In genomic region chr7:80180202-80180601, GRCm38 (mm10) we compare ENCODE assay signal across 22 mouse cellular contexts. TPM values are rescaled to one million over a fixed set of nuclear protein-coding genes. Genes with fewer than 3 reads are reported as not detected.
DNase-seq lines count a peak whose midpoint lies in the region; ATAC-seq and TF ChIP-seq lines count a peak whose summit lies in the region.
"Had no signal": no experiment of that assay in that cellular context is flagged by ENCODE, and none has a peak within 500 bp of the region (broad histone marks: within the 10 kb centered on the region; RNA-seq: fewer than 3 reads in every experiment).

No protein-coding gene starts in this region.

- no peaks in the 10 kb centered on the region for H3K36me3 ChIP-seq in spleen, adult 2 months (ENCODE audit: control insufficient read depth, insufficient read depth, low read length)
- H3K36me3 ChIP-seq in CH12.LX (replicated peaks in 1 of 2; ENCODE audit: control insufficient read depth in 1 of 2, insufficient read depth in 1 of 2, low read length in 1 of 2), result no peaks in the 10 kb centered on the region
- no peaks in the 10 kb centered on the region for H3K36me3 ChIP-seq in hindbrain, postnatal 0 days (ENCODE audit: insufficient read depth, low read length)
- H3K36me3 ChIP-seq: embryonic facial prominence, embryonic 13.5 days; embryonic facial prominence, embryonic 15.5 days; forebrain, embryonic 10.5 days; forebrain, embryonic 12.5 days had no signal

- TF ChIP-seq EP300 in CH12.LX (IDR thresholded peaks at IDR 0.05; ENCODE audit: low read length), result no peak

- 63% methylated on average over 3 of the region's 3 CpGs for WGBS in spleen, adult 2 months
- 70% methylated on average over 3 of the region's 3 CpGs for WGBS in hindbrain, postnatal 0 days

- H3K27ac ChIP-seq in spleen, adult 2 months (ENCODE audit: insufficient read depth, low read length), result peak overlapping the region; percentile 11; the same call in 1 of the 2 replicates
- peak overlapping the region; percentile 76 for H3K27ac ChIP-seq in CH12.LX (ENCODE audit: insufficient read depth, low read depth)
- H3K27ac ChIP-seq in hindbrain, postnatal 0 days, result no peak overlapping the region
- H3K27ac ChIP-seq: embryonic facial prominence, embryonic 13.5 days; embryonic facial prominence, embryonic 15.5 days; forebrain, embryonic 10.5 days; forebrain, embryonic 12.5 days had no signal

- H3K27me3 ChIP-seq in spleen, adult 2 months (ENCODE audit: control insufficient read depth, insufficient read depth, low read length), result no peaks in the 10 kb centered on the region
- peaks cover 2% of the 10 kb centered on the region for H3K27me3 ChIP-seq in CH12.LX (replicated peaks)
- H3K27me3 ChIP-seq in hindbrain, postnatal 0 days (ENCODE audit: insufficient read depth, low read length), result no peaks in the 10 kb centered on the region
- H3K27me3 ChIP-seq: embryonic facial prominence, embryonic 13.5 days; embryonic facial prominence, embryonic 15.5 days; forebrain, embryonic 12.5 days had no signal

- no peak for TF ChIP-seq CTCF in spleen, adult 2 months (IDR thresholded peaks at IDR 0.05; ENCODE audit: extremely low read depth, insufficient read depth, insufficient read length, insufficient replicate concordance)
- TF ChIP-seq CTCF in CH12.LX (conservative IDR thresholded peaks at IDR 0.05 in 1 of 2, IDR thresholded peaks at IDR 0.05 in 1 of 2; ENCODE audit: low read depth in 2 of 2, low read length in 2 of 2), result no peak
- TF ChIP-seq CTCF in hindbrain, postnatal 0 days (IDR thresholded peaks at IDR 0.05; ENCODE audit: low read depth), result no peak

- DNase-seq in spleen, adult 2 months (ENCODE audit: low read depth in 1 of 2, low spot score in 2 of 2), result no peak
- DNase-seq in spleen, postnatal 4 days (ENCODE audit: low spot score in 2 of 2), result no peak
- no peak for DNase-seq in CH12.LX (ENCODE audit: extremely low read depth)
- DNase-seq in frontal cortex, postnatal 14 days (ENCODE audit: low spot score in 2 of 2), result no peak
- no peak for DNase-seq in hindbrain, postnatal 0 days (ENCODE audit: low spot score)
- DNase-seq: adrenal gland, adult 2 months; adrenal gland, postnatal 10 days; adrenal gland, postnatal 25 days; cerebellum, adult 11 months; cerebellum, adult 18-20 months; cerebellum, adult 8-10 months; cerebellum, adult 9-11 months; cerebellum, postnatal 14 days; cerebellum, postnatal 36 days; embryo, embryonic 11 days had no signal

- dilution Hi-C loops in CH12.LX (cut with MboI; ENCODE audit: extremely low pct_ligation_motif_present, extremely low pct_unique_long_range_greater_than_20kb, low sequenced_read_pairs), result no loop called here

- TF ChIP-seq POLR2A in spleen, adult 2 months (IDR thresholded peaks at IDR 0.05; ENCODE audit: low read depth, low read length), result no peak
- no peak for TF ChIP-seq POLR2A in CH12.LX (IDR thresholded peaks at IDR 0.05; ENCODE audit: low read depth, low read length)

- no peak overlapping the region for H3K9ac ChIP-seq in CH12.LX (ENCODE audit: insufficient read depth, low read depth)
- H3K9ac ChIP-seq in hindbrain, postnatal 0 days (replicated peaks; ENCODE audit: low read length), result no peak overlapping the region
- H3K9ac ChIP-seq: embryonic facial prominence, embryonic 13.5 days; embryonic facial prominence, embryonic 15.5 days; forebrain, embryonic 12.5 days had no signal

- H3K4me1 ChIP-seq in spleen, adult 2 months (ENCODE audit: control insufficient read depth, insufficient read depth, insufficient read length), result peaks cover 31% of the 10 kb centered on the region
- peaks cover 20 to 65% of the 10 kb centered on the region in 2 experiments for H3K4me1 ChIP-seq in CH12.LX (ENCODE audit: control insufficient read depth in 1 of 2, insufficient read depth in 2 of 2)
- no peaks in the 10 kb centered on the region for H3K4me1 ChIP-seq in hindbrain, postnatal 0 days (ENCODE audit: insufficient read depth, low read length)
- H3K4me1 ChIP-seq: embryonic facial prominence, embryonic 13.5 days; embryonic facial prominence, embryonic 15.5 days; forebrain, embryonic 12.5 days had no signal

- peaks cover 26% of the 10 kb centered on the region for H3K9me3 ChIP-seq in CH12.LX (replicated peaks; ENCODE audit: low read length)
- H3K9me3 ChIP-seq in hindbrain, postnatal 0 days (ENCODE audit: low read length), result no peaks in the 10 kb centered on the region
- H3K9me3 ChIP-seq: embryonic facial prominence, embryonic 13.5 days; embryonic facial prominence, embryonic 15.5 days; forebrain, embryonic 10.5 days; forebrain, embryonic 12.5 days had no signal

- H3K4me2 ChIP-seq in CH12.LX (ENCODE audit: insufficient read depth, low read depth, poor library complexity, severe bottlenecking), result no peak overlapping the region; the same call in 1 of the 2 replicates
- H3K4me2 ChIP-seq in hindbrain, postnatal 0 days (ENCODE audit: low read depth, low read length), result no peak overlapping the region
- H3K4me2 ChIP-seq: embryonic facial prominence, embryonic 13.5 days; embryonic facial prominence, embryonic 15.5 days; forebrain, embryonic 12.5 days had no signal

- ATAC-seq in hindbrain, postnatal 0 days, result no peak
- ATAC-seq: forebrain, embryonic 14.5 days; forebrain, embryonic 16.5 days had no signal

- no peak overlapping the region for H3K4me3 ChIP-seq in spleen, adult 2 months (ENCODE audit: extremely low read depth, insufficient read depth, insufficient read length)
- no peak overlapping the region for H3K4me3 ChIP-seq in CH12.LX (replicated peaks in 1 of 3; ENCODE audit: low read depth in 2 of 3, low read length in 2 of 3, poor library complexity in 1 of 3)
- no peak overlapping the region for H3K4me3 ChIP-seq in hindbrain, postnatal 0 days (ENCODE audit: low read length)
- H3K4me3 ChIP-seq: embryonic facial prominence, embryonic 13.5 days; embryonic facial prominence, embryonic 15.5 days; erythroblast, embryonic 14.5 days; forebrain, embryonic 10.5 days; forebrain, embryonic 12.5 days had no signal

- TF ChIP-seq RAD21 in CH12.LX (IDR thresholded peaks at IDR 0.05; ENCODE audit: low read depth, low read length), result no peak

- no peaks in the 10 kb centered on the region for H3K79me2 ChIP-seq in CH12.LX (replicated peaks; ENCODE audit: control insufficient read depth, extremely low read depth, insufficient read depth, poor library complexity, severe bottlenecking)

- in situ Hi-C loops in CH12.LX (cut with MboI; ENCODE audit: low pct_ligation_motif_present, low pct_unique_long_range_greater_than_20kb, low sequenced_read_pairs), result no loop called here

TF ChIP-seq in CH12.LX, 34 proteins besides CTCF, POLR2A, EP300 and RAD21:
- TF ChIP-seq ZNF384 (IDR thresholded peaks at IDR 0.05; ENCODE audit: low read depth, low read length), result no peak
- TF ChIP-seq MEF2A (IDR thresholded peaks at IDR 0.05; ENCODE audit: borderline replicate concordance, low read depth, low read length), result no peak
- TF ChIP-seq JUN (IDR thresholded peaks at IDR 0.05; ENCODE audit: insufficient read depth, low read depth, low read length), result no peak
- no peak for TF ChIP-seq MYC (IDR thresholded peaks at IDR 0.05; ENCODE audit: low read depth, low read length)
- TF ChIP-seq BHLHE40 (IDR thresholded peaks at IDR 0.05; ENCODE audit: low read depth, low read length), result no peak
- no peak for TF ChIP-seq ZC3H11A (IDR thresholded peaks at IDR 0.05; ENCODE audit: low read depth, low read length)
- TF ChIP-seq CHD1 (IDR thresholded peaks at IDR 0.05; ENCODE audit: low read depth, low read length), result no peak; the same call in 1 of the 2 replicates
- no peak for TF ChIP-seq ELF1 (IDR thresholded peaks at IDR 0.05; ENCODE audit: low read depth, low read length)

RNA-seq across cellular contexts. Expression of gene Sema4b, which starts 6.4 kb away (rescaled TPM):
- 69.5 and 81.3 TPM in 2 replicates for polyA plus RNA-seq in spleen, adult 2 months (2012; rRNA removed)
- total RNA-seq in CH12.LX (2012; rRNA removed) (8.6 and 9.4 TPM in 2 replicates), CH12.LX (2014; rRNA removed) (1.3 and 1.5 TPM in 2 replicates)
- polyA plus RNA-seq in CH12.LX (2012; ENCODE audit: insufficient read length, low read depth), result 5.2 and 6.7 TPM in 2 replicates
- total RNA-seq in hindbrain, postnatal 0 days (2014; rRNA removed), result 47.5 and 49.5 TPM in 2 replicates
- polyA plus RNA-seq in hindbrain, postnatal 0 days (2015; fragmentation: Nextera tagmentation; extraction: Ambion mirVana), result 26.6 and 28.1 TPM in 2 replicates

RNA-seq across cellular contexts. Expression of gene Cib1, which starts 52.4 kb away (rescaled TPM):
- 117 and 118 TPM in 2 replicates for polyA plus RNA-seq in spleen, adult 2 months (2012; rRNA removed)
- 69.6 and 73.1 TPM in 2 replicates for total RNA-seq in CH12.LX (2012; rRNA removed)
- 29.1 and 29.5 TPM in 2 replicates for total RNA-seq in CH12.LX (2014; rRNA removed)
- 48.1 and 51.8 TPM in 2 replicates for polyA plus RNA-seq in CH12.LX (2012; ENCODE audit: insufficient read length, low read depth)
- 33.5 and 34.1 TPM in 2 replicates for total RNA-seq in hindbrain, postnatal 0 days (2014; rRNA removed)
- 49.9 and 55.6 TPM in 2 replicates for polyA plus RNA-seq in hindbrain, postnatal 0 days (2015; fragmentation: Nextera tagmentation; extraction: Ambion mirVana)

RNA-seq across cellular contexts. Expression of gene Gdpgp1, which starts 52.5 kb away (rescaled TPM):
- 3.0 and 3.7 TPM in 2 replicates for polyA plus RNA-seq in spleen, adult 2 months (2012; rRNA removed)
- total RNA-seq in CH12.LX (2012; rRNA removed) (3.6 and 4.2 TPM in 2 replicates), CH12.LX (2014; rRNA removed) (1.9 and 2.0 TPM in 2 replicates)
- polyA plus RNA-seq in CH12.LX (2012; ENCODE audit: insufficient read length, low read depth), result 2.9 and 3.0 TPM in 2 replicates
- 5.5 and 6.8 TPM in 2 replicates for total RNA-seq in hindbrain, postnatal 0 days (2014; rRNA removed)
- polyA plus RNA-seq in hindbrain, postnatal 0 days (2015; fragmentation: Nextera tagmentation; extraction: Ambion mirVana), result 2.3 and 2.8 TPM in 2 replicates
